Mouse (Mus musculus): ENCODE results near the gene Foxa1.

DNA sequence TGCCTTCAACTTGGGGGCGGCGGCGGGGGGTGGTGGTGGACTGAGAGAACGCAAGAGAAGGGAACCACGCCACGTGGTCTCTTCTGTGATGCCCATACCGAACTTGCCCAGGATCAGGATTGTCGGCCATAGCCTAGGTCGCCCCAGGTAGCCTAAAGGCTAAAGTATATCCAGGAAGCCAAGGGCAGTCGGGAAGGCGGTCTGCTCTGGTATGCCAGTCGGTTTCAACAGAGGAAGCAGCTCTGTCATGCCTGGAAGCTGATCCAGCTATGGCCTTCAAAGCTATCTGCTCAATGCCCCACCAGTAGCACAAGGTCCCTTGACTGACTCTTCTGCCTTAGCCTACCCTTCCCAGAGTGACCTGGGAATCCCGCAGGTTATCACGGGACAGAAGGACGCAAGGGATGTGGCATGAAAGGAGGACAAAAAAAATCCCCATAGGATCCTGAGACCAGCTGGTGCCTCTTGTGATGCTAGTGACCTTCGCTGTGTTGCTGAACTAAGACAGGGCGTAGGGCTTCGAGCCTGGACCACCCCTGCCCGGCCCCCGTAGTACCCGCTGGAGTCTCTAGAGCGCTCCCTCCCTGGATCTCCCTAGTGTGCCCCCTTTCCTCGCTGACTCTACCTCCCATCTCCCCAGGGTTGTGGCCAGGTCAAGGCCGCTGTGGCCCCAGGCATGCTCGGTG, 2.4 kb upstream of the Foxa1 start:
- TF ChIP-seq CTCF (IDR thresholded peaks at IDR 0.05; ENCODE audit: borderline replicate concordance, insufficient read depth, low read depth, low read length), result no peak
- no peak for TF ChIP-seq POLR2A (IDR thresholded peaks at IDR 0.05; ENCODE audit: borderline replicate concordance, insufficient read depth, low read length)

Data from cerebellum, adult 2 months (tissue).